Mouse (Mus musculus): ENCODE results near the gene Efna3. TPM values are rescaled to one million over a fixed set of nuclear protein-coding genes. Genes with fewer than 3 reads are reported as not detected.

Efna3 gene
- polyA plus RNA-seq, 1 experiment from 2014 or later = 90.1 TPM

- Histone ChIP-seq H3K36me3 (0 out of 2 replicates have a peak, but pooled peaks cover 8% of the 10 kb centered on the region), H3K4me2 (peak overlapping the region; percentile 83), H3K4me3 (peak overlapping the region; percentile 76), H3K9me3 (no peaks in the 10 kb centered on the region), H3K9ac (peak overlapping the region; percentile 96), H3K4me1 (replicated peaks) (peaks cover 73% of the 10 kb centered on the region), H3K27me3 (peaks cover 22% of the 10 kb centered on the region), H3K27ac (replicated peaks) (peak overlapping the region; percentile 97)
- ATAC-seq (ENCODE audit: low read depth) = peak; percentile 45
- under 1% methylated on average over 40 of the region's 41 CpGs for WGBS
Measured at GRCm38 (mm10) chr3:89320581-89321182, 2.1 kb downstream of the Efna3 start.

- Histone ChIP-seq H3K4me1 (replicated peaks) (peaks cover 82% of the 10 kb centered on the region), H3K36me3 (peaks cover 16% of the 10 kb centered on the region), H3K9me3 (no peaks in the 10 kb centered on the region), H3K9ac (peak overlapping the region; percentile 96), H3K4me3 (peak overlapping the region; percentile 76), H3K27me3 (peaks cover 22% of the 10 kb centered on the region), H3K4me2 (peak overlapping the region; percentile 83), H3K27ac (replicated peaks) (peak overlapping the region; percentile 97)
- 2% methylated on average over 58 of the region's 58 CpGs for WGBS
- no peak for ATAC-seq (ENCODE audit: low read depth)
Measured at GRCm38 (mm10) chr3:89319591-89320350, 3.0 kb downstream of the Efna3 start.

GRCm38 (mm10) chr3:89318971-89319590 is 3.7 kb downstream of the Efna3 start:
- H3K9me3 ChIP-seq = no peaks in the 10 kb centered on the region
- peaks cover 22% of the 10 kb centered on the region for H3K27me3 ChIP-seq
- WGBS = 8% methylated on average over 21 of the region's 21 CpGs
- H3K4me2 ChIP-seq = peak overlapping the region; percentile 83
- peaks cover 83% of the 10 kb centered on the region for H3K4me1 ChIP-seq (replicated peaks)
- peaks cover 23% of the 10 kb centered on the region for H3K36me3 ChIP-seq
- peak overlapping the region; percentile 76 for H3K4me3 ChIP-seq
- ATAC-seq (ENCODE audit: low read depth) = no peak
- peak overlapping the region; percentile 97 for H3K27ac ChIP-seq (replicated peaks)
- H3K9ac ChIP-seq = peak overlapping the region; percentile 96

GRCm38 (mm10) chr3:89318316-89318715 is 4.4 kb downstream of the Efna3 start:
- ATAC-seq (ENCODE audit: low read depth) = no peak
- Histone ChIP-seq H3K9me3 (no peaks in the 10 kb centered on the region), H3K4me2 (peak overlapping the region; percentile 51; the same call in 1 of the 2 replicates), H3K36me3 (peaks cover 28% of the 10 kb centered on the region), H3K27me3 (peaks cover 22% of the 10 kb centered on the region), H3K4me3 (no peak overlapping the region), H3K4me1 (replicated peaks) (peaks cover 82% of the 10 kb centered on the region), H3K9ac (peak overlapping the region; percentile 3; the same call in 1 of the 2 replicates), H3K27ac (replicated peaks) (no peak overlapping the region)
- 73% methylated on average over 8 of the region's 8 CpGs for WGBS

- Histone ChIP-seq H3K4me3 (no peak overlapping the region), H3K9me3 (no peaks in the 10 kb centered on the region), H3K4me1 (replicated peaks) (peaks cover 76% of the 10 kb centered on the region), H3K27me3 (peaks cover 22% of the 10 kb centered on the region), H3K27ac (replicated peaks) (peak overlapping the region; percentile 43; the same call in 1 of the 2 replicates), H3K4me2 (peak overlapping the region; percentile 51), H3K36me3 (peaks cover 36% of the 10 kb centered on the region), H3K9ac (peak overlapping the region; percentile 56)
- WGBS = 56% methylated on average over 6 of the region's 6 CpGs
- ATAC-seq (ENCODE audit: low read depth) = no peak
Measured at GRCm38 (mm10) chr3:89317246-89317645, 5.5 kb downstream of the Efna3 start.

- peak overlapping the region; percentile 6 for H3K4me3 ChIP-seq
- peaks cover 22% of the 10 kb centered on the region for H3K27me3 ChIP-seq
- H3K9ac ChIP-seq = peak overlapping the region; percentile 56
- 0% methylated on average over 4 of the region's 4 CpGs for WGBS
- peaks cover 36% of the 10 kb centered on the region for H3K36me3 ChIP-seq
- H3K9me3 ChIP-seq = no peaks in the 10 kb centered on the region
- peaks cover 71% of the 10 kb centered on the region for H3K4me1 ChIP-seq (replicated peaks)
- peak; percentile 9; the same call in 1 of the 2 replicates for ATAC-seq (ENCODE audit: low read depth)
- peak overlapping the region; percentile 43; the same call in 1 of the 2 replicates for H3K27ac ChIP-seq (replicated peaks)
- peak overlapping the region; percentile 51 for H3K4me2 ChIP-seq
Measured at GRCm38 (mm10) chr3:89316833-89317232, 5.9 kb downstream of the Efna3 start.

- 9% methylated on average over 40 of the region's 40 CpGs for WGBS
- H3K9me3 ChIP-seq = no peaks in the 10 kb centered on the region
- peak overlapping the region; percentile 28; the same call in 1 of the 2 replicates for H3K27ac ChIP-seq (replicated peaks)
- H3K36me3 ChIP-seq = peaks cover 36% of the 10 kb centered on the region
- H3K4me2 ChIP-seq = peak overlapping the region; percentile 51
- peak overlapping the region; percentile 19 for H3K4me3 ChIP-seq
- peak overlapping the region; percentile 56 for H3K9ac ChIP-seq
- peaks cover 65% of the 10 kb centered on the region for H3K4me1 ChIP-seq (replicated peaks)
- peaks cover 22% of the 10 kb centered on the region for H3K27me3 ChIP-seq
- ATAC-seq (ENCODE audit: low read depth) = no peak
Measured at GRCm38 (mm10) chr3:89315930-89316831, 6.6 kb downstream of the Efna3 start.

GRCm38 (mm10) chr3:89315195-89315929 is 7.4 kb downstream of the Efna3 start:
- 0 out of 2 replicates have a peak, but pooled peaks have one; percentile 7 for ATAC-seq (ENCODE audit: low read depth)
- Histone ChIP-seq H3K36me3 (peaks cover 36% of the 10 kb centered on the region), H3K27ac (replicated peaks) (no peak overlapping the region), H3K9ac (peak overlapping the region; percentile 56; the same call in 1 of the 2 replicates), H3K4me1 (replicated peaks) (peaks cover 57% of the 10 kb centered on the region), H3K4me2 (peak overlapping the region; percentile 51), H3K27me3 (peaks cover 22% of the 10 kb centered on the region), H3K4me3 (peak overlapping the region; percentile 19), H3K9me3 (no peaks in the 10 kb centered on the region)
- WGBS = 6% methylated on average over 21 of the region's 26 CpGs

- 0 out of 2 replicates have a peak overlapping the region, but pooled peaks have one; percentile 19 for H3K4me3 ChIP-seq
- H3K4me1 ChIP-seq (replicated peaks) = peaks cover 51% of the 10 kb centered on the region
- peak overlapping the region; percentile 51; the same call in 1 of the 2 replicates for H3K4me2 ChIP-seq
- H3K9me3 ChIP-seq = no peaks in the 10 kb centered on the region
- peaks cover 36% of the 10 kb centered on the region for H3K36me3 ChIP-seq
- 0 out of 2 replicates have a peak overlapping the region, but pooled peaks have one; percentile 56 for H3K9ac ChIP-seq
- peaks cover 22% of the 10 kb centered on the region for H3K27me3 ChIP-seq
- H3K27ac ChIP-seq (replicated peaks) = no peak overlapping the region
- ATAC-seq (ENCODE audit: low read depth) = no peak
- 32% methylated on average over 2 of the region's 2 CpGs for WGBS
Measured at GRCm38 (mm10) chr3:89314791-89315190, 8.0 kb downstream of the Efna3 start.

GRCm38 (mm10) chr3:89314340-89314739 is 8.4 kb downstream of the Efna3 start:
- Histone ChIP-seq H3K4me3 (no peak overlapping the region), H3K27ac (replicated peaks) (no peak overlapping the region), H3K9ac (no peak overlapping the region), H3K9me3 (no peaks in the 10 kb centered on the region), H3K4me1 (replicated peaks) (peaks cover 47% of the 10 kb centered on the region), H3K36me3 (peaks cover 36% of the 10 kb centered on the region), H3K27me3 (peaks cover 22% of the 10 kb centered on the region), H3K4me2 (no peak overlapping the region)
- ATAC-seq (ENCODE audit: low read depth) = no peak
- 74% methylated on average over 5 of the region's 5 CpGs for WGBS

Data from neural tube, embryonic 13.5 days (tissue).